Mouse (Mus musculus): Measurements from ENCODE around the gene Gm5148. TPM values are rescaled to one million over a fixed set of nuclear protein-coding genes. Genes with fewer than 3 reads are reported as not detected.

Gm5148 gene
- polyA plus RNA-seq, 1 experiment from 2014 or later: 3.1 TPM

GRCm38 (mm10) chr3:37675056-37675525, 49.2 kb downstream of the Gm5148 start:
- no peaks in the 10 kb centered on the region for H3K36me3 ChIP-seq
- no peak overlapping the region for H3K4me2 ChIP-seq (replicated peaks)
- H3K9me3 ChIP-seq: no peaks in the 10 kb centered on the region
- no peak overlapping the region for H3K9ac ChIP-seq
- H3K4me3 ChIP-seq: no peak overlapping the region
- WGBS: 84% methylated on average over 11 of the region's 11 CpGs
- peaks cover 20% of the 10 kb centered on the region for H3K27me3 ChIP-seq (replicated peaks)
- no peak for ATAC-seq (ENCODE audit: low FRiP score, low read depth)
- H3K4me1 ChIP-seq: peaks cover 20% of the 10 kb centered on the region
- no peak overlapping the region for H3K27ac ChIP-seq

- H3K27me3 ChIP-seq (replicated peaks): peaks cover 25% of the 10 kb centered on the region
- H3K4me3 ChIP-seq: no peak overlapping the region
- 51% methylated on average over 13 of the region's 13 CpGs for WGBS
- H3K4me1 ChIP-seq: peaks cover 20% of the 10 kb centered on the region
- H3K27ac ChIP-seq: no peak overlapping the region
- 0 out of 2 replicates have a peak overlapping the region, but pooled peaks have one; percentile 5 for H3K4me2 ChIP-seq (replicated peaks)
- peak; percentile 71 for ATAC-seq (ENCODE audit: low FRiP score, low read depth)
- H3K9ac ChIP-seq: no peak overlapping the region
- no peaks in the 10 kb centered on the region for H3K36me3 ChIP-seq
- peaks cover 7% of the 10 kb centered on the region for H3K9me3 ChIP-seq
Observed at GRCm38 (mm10) chr3:37673513-37674261, 50.6 kb downstream of the Gm5148 start.

- H3K9ac ChIP-seq: no peak overlapping the region
- peak; percentile 55; the same call in 1 of the 2 replicates for ATAC-seq (ENCODE audit: low FRiP score, low read depth)
- peak overlapping the region; percentile 34; the same call in 1 of the 2 replicates for H3K4me2 ChIP-seq (replicated peaks)
- peaks cover 20% of the 10 kb centered on the region for H3K4me1 ChIP-seq
- no peaks in the 10 kb centered on the region for H3K36me3 ChIP-seq
- no peak overlapping the region for H3K27ac ChIP-seq
- H3K9me3 ChIP-seq: peaks cover 10% of the 10 kb centered on the region
- 4% methylated on average over 15 of the region's 15 CpGs for WGBS
- H3K4me3 ChIP-seq: no peak overlapping the region
- peaks cover 25% of the 10 kb centered on the region for H3K27me3 ChIP-seq (replicated peaks)
Observed at GRCm38 (mm10) chr3:37672266-37673040, 51.8 kb downstream of the Gm5148 start.

- no peak overlapping the region for H3K4me3 ChIP-seq
- H3K4me1 ChIP-seq: peaks cover 34% of the 10 kb centered on the region
- no peak overlapping the region for H3K4me2 ChIP-seq (replicated peaks)
- ATAC-seq (ENCODE audit: low FRiP score, low read depth): no peak
- peaks cover 13% of the 10 kb centered on the region; the same call in 1 of the 2 replicates for H3K27me3 ChIP-seq (replicated peaks)
- H3K9ac ChIP-seq: no peak overlapping the region
- peaks cover 10% of the 10 kb centered on the region for H3K9me3 ChIP-seq
- no peaks in the 10 kb centered on the region for H3K36me3 ChIP-seq
- H3K27ac ChIP-seq: no peak overlapping the region
- 96% methylated on average over 20 of the region's 20 CpGs for WGBS
Observed at GRCm38 (mm10) chr3:37669100-37669499, 55.2 kb downstream of the Gm5148 start.

- no peak overlapping the region for H3K4me2 ChIP-seq (replicated peaks)
- no peak for ATAC-seq (ENCODE audit: low FRiP score, low read depth)
- no peak overlapping the region for H3K27ac ChIP-seq
Observed at GRCm38 (mm10) chr3:37668652-37669051, 55.6 kb downstream of the Gm5148 start.

DNA sequence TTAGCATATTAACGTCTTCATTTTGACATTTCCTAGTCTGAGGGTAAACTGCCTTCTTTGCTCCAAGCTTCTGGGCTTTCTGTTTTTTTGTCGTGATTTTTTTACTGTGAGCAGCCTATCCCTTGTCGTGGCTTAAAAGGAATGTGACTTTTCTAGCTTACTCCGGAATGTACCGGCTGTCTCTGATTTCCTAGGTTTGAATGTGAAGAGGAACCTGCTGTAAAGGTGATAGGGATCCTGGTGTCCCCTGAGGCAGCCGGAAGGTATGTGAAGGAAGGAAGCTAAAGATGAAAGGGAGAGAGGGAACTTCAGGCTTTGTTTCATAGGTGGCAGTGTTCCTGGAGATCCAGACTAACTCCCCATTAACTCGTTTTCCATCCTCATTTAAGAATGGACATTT, 56.6 kb downstream of the Gm5148 start:
- Histone ChIP-seq H3K4me1 (peaks cover 24% of the 10 kb centered on the region), H3K36me3 (no peaks in the 10 kb centered on the region), H3K4me3 (no peak overlapping the region), H3K27ac (no peak overlapping the region), H3K27me3 (replicated peaks) (0 out of 2 replicates have a peak, but pooled peaks cover 13% of the 10 kb centered on the region), H3K9me3 (peaks cover 10% of the 10 kb centered on the region), H3K4me2 (replicated peaks) (no peak overlapping the region), H3K9ac (no peak overlapping the region)
- WGBS: 34% methylated on average over 7 of the region's 7 CpGs
- ATAC-seq (ENCODE audit: low FRiP score, low read depth): no peak

More at GRCm38 (mm10) chr3:37668652-37669051, 55.6 kb downstream of the Gm5148 start:
- WGBS: 91% methylated on average over 12 of the region's 12 CpGs
- Histone ChIP-seq H3K36me3 (no peaks in the 10 kb centered on the region), H3K4me3 (no peak overlapping the region), H3K4me1 (peaks cover 30% of the 10 kb centered on the region), H3K9ac (no peak overlapping the region), H3K9me3 (peaks cover 10% of the 10 kb centered on the region), H3K27me3 (replicated peaks) (peaks cover 13% of the 10 kb centered on the region; the same call in 1 of the 2 replicates)

GRCm38 (mm10) chr3:37667119-37667467, 57.2 kb downstream of the Gm5148 start:
- Histone ChIP-seq H3K36me3 (no peaks in the 10 kb centered on the region), H3K4me3 (no peak overlapping the region), H3K27ac (no peak overlapping the region), H3K9ac (no peak overlapping the region), H3K4me1 (peaks cover 17% of the 10 kb centered on the region), H3K9me3 (peaks cover 10% of the 10 kb centered on the region), H3K4me2 (replicated peaks) (peak overlapping the region; percentile 25; the same call in 1 of the 2 replicates), H3K27me3 (replicated peaks) (0 out of 2 replicates have a peak, but pooled peaks cover 13% of the 10 kb centered on the region)
- WGBS: 17% methylated on average over 2 of the region's 2 CpGs
- ATAC-seq (ENCODE audit: low FRiP score, low read depth): no peak

DNA sequence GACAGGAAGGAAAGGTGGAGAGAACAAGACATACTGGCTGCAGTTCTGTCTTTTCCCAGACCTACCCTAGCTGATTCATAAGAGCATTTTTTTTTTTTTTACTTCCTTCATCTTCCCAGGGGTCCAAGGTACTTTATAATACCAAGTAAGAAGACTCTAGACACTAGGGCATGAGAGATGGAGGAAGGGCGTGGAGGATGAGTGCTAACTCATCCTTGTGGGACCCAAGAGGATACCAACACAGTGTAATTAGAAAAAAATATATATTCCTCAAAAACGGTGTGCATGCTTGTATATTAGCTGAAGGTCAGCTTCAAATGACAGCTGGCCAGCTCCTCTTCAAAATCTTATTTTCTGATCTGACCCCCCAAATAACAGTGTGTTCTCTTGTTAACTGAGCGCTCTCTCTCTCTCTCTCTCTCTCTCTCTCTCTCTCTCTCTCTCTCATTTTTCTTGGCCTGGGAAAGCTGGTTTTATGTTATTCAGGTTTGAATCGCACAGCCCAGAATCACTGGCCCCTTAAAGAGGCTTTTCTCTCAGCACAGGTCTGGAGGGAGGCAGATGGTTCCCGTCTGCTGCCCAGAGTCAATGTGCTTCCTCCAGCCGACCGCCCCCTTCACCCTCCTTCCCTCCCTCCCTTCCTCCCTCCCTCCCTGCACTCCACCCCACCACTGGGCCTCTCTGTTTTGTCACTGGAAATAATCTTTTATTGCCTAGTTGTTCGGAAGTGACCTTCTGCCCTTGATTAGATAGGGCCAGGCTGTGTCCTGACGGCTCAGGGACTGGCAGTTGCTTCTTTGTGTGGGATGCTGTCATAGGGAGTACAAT, 57.8 kb downstream of the Gm5148 start:
- H3K27me3 ChIP-seq (replicated peaks): 0 out of 2 replicates have a peak, but pooled peaks cover 13% of the 10 kb centered on the region
- peak overlapping the region; percentile 25; the same call in 1 of the 2 replicates for H3K4me2 ChIP-seq (replicated peaks)
- peak; percentile 92 for ATAC-seq (ENCODE audit: low FRiP score, low read depth)
- H3K36me3 ChIP-seq: no peaks in the 10 kb centered on the region
- 9% methylated on average over 9 of the region's 9 CpGs for WGBS
- H3K4me3 ChIP-seq: no peak overlapping the region
- H3K9ac ChIP-seq: no peak overlapping the region
- H3K9me3 ChIP-seq: peaks cover 10% of the 10 kb centered on the region
- peaks cover 15% of the 10 kb centered on the region for H3K4me1 ChIP-seq
- H3K27ac ChIP-seq: no peak overlapping the region

Other genes starting within 250 kb of the Gm5148 start
- gene Spry1, start 84.5 kb downstream of the Gm5148 start, polyA plus RNA-seq (2016; fragmentation: Nextera tagmentation; extraction: Ambion mirVana): 5.0 and 6.9 TPM in 2 replicates